Mouse (Mus musculus) lung, postnatal 0 days (tissue): ENCODE results near the gene Arhgdig. TPM values are rescaled to one million over a fixed set of nuclear protein-coding genes. Genes with fewer than 3 reads are reported as not detected.
A peak's percentile ranks its signal among the peaks of the same experiment; 100 is the strongest.

Source experiments
- ATAC-seq: fragments of 200-750 bp; cut with Nextera tagmentation; 2 replicates; pipeline ENCODE4 v1.8.0; 2017; ENCODE audit warnings: moderate library complexity
- DNase-seq: peaks from one replicate; pipeline ENCODE4 v3.0.0-alpha.2; 2016; ENCODE audit warnings: low spot score
- H3K27ac ChIP-seq: fragments of 300-500 bp; sonication (generic); 2 replicates; pipeline ENCODE4 v1.5.1; 2014; ENCODE audit warnings: antibody characterized with exemption, mild to moderate bottlenecking, low read length, mixed read lengths
- H3K27me3 ChIP-seq: fragments of 300-500 bp; sonication (generic); replicated peaks from 2 replicates; pipeline ENCODE4 v1.6.1; 2014; ENCODE audit warnings: low read length, mixed read lengths; ENCODE audit not compliant: insufficient read depth
- H3K36me3 ChIP-seq: fragments of 300-500 bp; sonication (generic); 2 replicates; pipeline ENCODE4 v1.6.1; 2014; ENCODE audit warnings: low read length, mixed read lengths; ENCODE audit not compliant: insufficient read depth
- H3K4me1 ChIP-seq: fragments of 300-500 bp; sonication (generic); 2 replicates; pipeline ENCODE4 v1.6.1; 2014; ENCODE audit warnings: antibody characterized with exemption, low read depth, low read length, mixed read lengths; ENCODE audit not compliant: insufficient read depth
- H3K4me2 ChIP-seq: fragments of 300-500 bp; sonication (generic); replicated peaks from 2 replicates; pipeline ENCODE4 v1.6.1; 2014; ENCODE audit warnings: low read depth, mild to moderate bottlenecking, low read length, moderate library complexity, mixed read lengths
- H3K4me3 ChIP-seq: fragments of 300-500 bp; sonication (generic); 2 replicates; pipeline ENCODE4 v1.5.1; 2014; ENCODE audit warnings: low read depth, low read length
- H3K9ac ChIP-seq: fragments of 300-500 bp; sonication (generic); replicated peaks from 2 replicates; pipeline ENCODE4 v1.6.1; 2014; ENCODE audit warnings: low read depth, mild to moderate bottlenecking
- H3K9me3 ChIP-seq: fragments of 300-500 bp; sonication (generic); 2 replicates; pipeline ENCODE4 v1.6.1; 2016; ENCODE audit warnings: low read length, mixed read lengths
- CTCF ChIP-seq: IDR thresholded peaks from 2 replicates; pipeline ENCODE4 v1.5.1; 2016; ENCODE audit warnings: antibody characterized with exemption, mild to moderate bottlenecking
- EP300 ChIP-seq: IDR thresholded peaks from 2 replicates; pipeline ENCODE4 v1.6.1; 2016; ENCODE audit warnings: antibody characterized with exemption, mild to moderate bottlenecking, control low read depth
- WGBS: fragments of 180-500 bp; shearing (Covaris S2); extraction: QIAGEN DNeasy Blood & Tissue Kit; methylation state at CpG from one replicate; pipeline ENCODE4 v1.1.7; 2014; 5-methylcytosine and 5-hydroxymethylcytosine counted together
- polyA plus RNA-seq: library from polyadenylated mRNA; unstranded; fragments of >200 nt; fragmentation: Nextera tagmentation; extraction: Ambion mirVana; gene quantifications from 2 replicates; pipeline ENCODE4 v1.2.1, GENCODE M21; 2015

Gene Arhgdig
- polyA plus RNA-seq, 1 experiment from 2014 or later, result 23.8 TPM

- ATAC-seq, result peak; percentile 48
- no peak overlapping the region for H3K9ac ChIP-seq
- no peak overlapping the region for H3K4me2 ChIP-seq
- no peaks in the 10 kb centered on the region for H3K36me3 ChIP-seq
- DNase-seq, result peak; percentile 63
- H3K27me3 ChIP-seq, result no peaks in the 10 kb centered on the region
- peak overlapping the region; percentile 20; the same call in 1 of the 2 replicates for H3K27ac ChIP-seq
- no peaks in the 10 kb centered on the region for H3K4me1 ChIP-seq
- TF ChIP-seq EP300, result no peak
- no peak for TF ChIP-seq CTCF
- WGBS, result 44% methylated on average over 2 of the region's 2 CpGs
- H3K9me3 ChIP-seq, result no peaks in the 10 kb centered on the region
- H3K4me3 ChIP-seq, result no peak overlapping the region
Observed at GRCm38 (mm10) chr17:26221508-26221907, 13.9 kb upstream of the Arhgdig start.

GRCm38 (mm10) chr17:26212681-26213080, 5.1 kb upstream of the Arhgdig start:
- H3K9ac ChIP-seq, result no peak overlapping the region
- H3K4me3 ChIP-seq, result no peak overlapping the region
- 83% methylated on average over 11 of the region's 11 CpGs for WGBS
- no peaks in the 10 kb centered on the region for H3K9me3 ChIP-seq
- H3K36me3 ChIP-seq, result 0 out of 2 replicates have a peak, but pooled peaks cover 4% of the 10 kb centered on the region
- TF ChIP-seq CTCF (no peak), EP300 (no peak)
- no peaks in the 10 kb centered on the region for H3K4me1 ChIP-seq
- DNase-seq (no peak), ATAC-seq (no peak)
- no peak overlapping the region for H3K4me2 ChIP-seq
- no peak overlapping the region for H3K27ac ChIP-seq
- no peaks in the 10 kb centered on the region for H3K27me3 ChIP-seq

GRCm38 (mm10) chr17:26212241-26212640, 4.7 kb upstream of the Arhgdig start:
- Histone ChIP-seq H3K4me1 (no peaks in the 10 kb centered on the region), H3K9ac (no peak overlapping the region), H3K9me3 (no peaks in the 10 kb centered on the region), H3K36me3 (0 out of 2 replicates have a peak, but pooled peaks cover 4% of the 10 kb centered on the region), H3K4me3 (no peak overlapping the region), H3K4me2 (no peak overlapping the region), H3K27me3 (no peaks in the 10 kb centered on the region), H3K27ac (no peak overlapping the region)
- DNase-seq (no peak), ATAC-seq (no peak)
- no peak for TF ChIP-seq EP300
- TF ChIP-seq CTCF, result no peak
- 76% methylated on average over 7 of the region's 7 CpGs for WGBS

GRCm38 (mm10) chr17:26206392-26206791, 1.2 kb downstream of the Arhgdig start:
- no peak overlapping the region for H3K9ac ChIP-seq
- no peak for DNase-seq
- H3K9me3 ChIP-seq, result no peaks in the 10 kb centered on the region
- TF ChIP-seq EP300, result no peak
- TF ChIP-seq CTCF, result no peak
- H3K27me3 ChIP-seq, result peaks cover 5% of the 10 kb centered on the region; the same call in 1 of the 2 replicates
- H3K4me1 ChIP-seq, result peaks cover 7% of the 10 kb centered on the region
- H3K4me2 ChIP-seq, result no peak overlapping the region
- 43% methylated on average over 1 of the region's 1 CpGs for WGBS
- ATAC-seq, result no peak
- no peak overlapping the region for H3K4me3 ChIP-seq
- H3K36me3 ChIP-seq, result no peaks in the 10 kb centered on the region
- H3K27ac ChIP-seq, result no peak overlapping the region

GRCm38 (mm10) chr17:26204766-26205165, 2.8 kb downstream of the Arhgdig start:
- peaks cover 10% of the 10 kb centered on the region for H3K4me1 ChIP-seq
- H3K27me3 ChIP-seq, result peaks cover 10% of the 10 kb centered on the region; the same call in 1 of the 2 replicates
- H3K9me3 ChIP-seq, result no peaks in the 10 kb centered on the region
- H3K27ac ChIP-seq, result no peak overlapping the region
- no peaks in the 10 kb centered on the region for H3K36me3 ChIP-seq
- DNase-seq, result no peak
- H3K4me2 ChIP-seq, result no peak overlapping the region
- TF ChIP-seq EP300 (no peak), CTCF (no peak)
- 39% methylated on average over 11 of the region's 11 CpGs for WGBS
- H3K4me3 ChIP-seq, result no peak overlapping the region
- H3K9ac ChIP-seq, result no peak overlapping the region
- no peak for ATAC-seq

GRCm38 (mm10) chr17:26203321-26203811, 4.2 kb downstream of the Arhgdig start:
- Histone ChIP-seq H3K9ac (no peak overlapping the region), H3K4me1 (peaks cover 10% of the 10 kb centered on the region), H3K9me3 (no peaks in the 10 kb centered on the region), H3K27ac (no peak overlapping the region), H3K4me3 (peak overlapping the region; percentile 39), H3K36me3 (no peaks in the 10 kb centered on the region), H3K4me2 (peak overlapping the region; percentile 83), H3K27me3 (peaks cover 10% of the 10 kb centered on the region; the same call in 1 of the 2 replicates)
- DNase-seq (peak; percentile 32), ATAC-seq (peak; percentile 29)
- TF ChIP-seq CTCF, result no peak
- TF ChIP-seq EP300, result no peak
- 2% methylated on average over 30 of the region's 30 CpGs for WGBS
